Mouse (Mus musculus): Measurements from ENCODE around the gene Ppp6r2. TPM values are rescaled to one million over a fixed set of nuclear protein-coding genes. Genes with fewer than 3 reads are reported as not detected.

Ppp6r2 gene
- total and polyA plus RNA-seq, 3 experiments = 8.7 to 14.7 (median 10.3) TPM

DNA sequence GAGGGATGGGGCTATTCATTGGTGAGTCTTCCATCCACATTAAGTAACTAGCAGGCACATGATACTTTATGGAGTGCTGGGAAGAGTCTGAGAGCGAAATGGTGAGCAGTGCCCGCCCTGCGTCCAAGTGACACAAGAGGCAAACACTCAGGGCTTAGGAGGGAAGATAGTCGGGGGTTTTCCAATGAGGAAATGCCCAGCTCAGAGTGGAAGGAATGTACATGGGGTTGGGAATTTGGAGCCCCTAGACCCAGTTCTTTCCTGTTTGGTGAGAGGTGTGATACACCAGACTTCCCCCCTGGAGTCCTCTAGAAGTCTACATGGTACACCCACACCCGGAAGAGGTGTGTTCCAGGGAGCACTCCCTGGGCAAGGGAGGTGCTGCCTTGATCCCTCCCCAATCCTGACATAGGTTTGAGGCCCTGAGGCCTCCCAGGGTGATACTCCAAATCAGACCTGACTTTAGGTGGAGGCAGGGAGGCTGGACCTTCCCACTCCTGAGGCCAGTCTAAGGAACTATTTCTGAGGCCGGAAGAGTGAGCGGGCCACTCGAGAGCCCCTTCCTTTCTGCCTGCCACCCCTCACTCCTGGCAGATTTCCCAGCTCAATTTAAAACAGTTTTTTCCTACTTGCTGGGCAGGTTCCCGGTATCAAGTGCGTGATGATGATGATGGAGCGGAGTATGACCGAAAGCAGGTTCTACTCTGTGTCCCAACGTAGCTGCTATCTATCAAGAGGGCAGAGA, 35.8 kb upstream of the Ppp6r2 start:
- Histone ChIP-seq H3K27ac (ENCODE audit: insufficient read depth, low read depth) (no peak overlapping the region), H3K27me3 (replicated peaks) (peaks cover 1% of the 10 kb centered on the region), H3K36me3 (replicated peaks in 1 of 2; ENCODE audit: control insufficient read depth in 1 of 2, insufficient read depth in 1 of 2, low read length in 1 of 2) (peaks cover 0 to 5% of the 10 kb centered on the region in 2 experiments), H3K79me2 (replicated peaks; ENCODE audit: control insufficient read depth, extremely low read depth, insufficient read depth, poor library complexity, severe bottlenecking) (0 out of 2 replicates have a peak, but pooled peaks cover 3% of the 10 kb centered on the region), H3K4me3 (replicated peaks in 1 of 3; ENCODE audit: low read depth in 2 of 3, low read length in 2 of 3, poor library complexity in 1 of 3) (no peak overlapping the region), H3K9ac (ENCODE audit: insufficient read depth, low read depth) (no peak overlapping the region), H3K9me3 (replicated peaks; ENCODE audit: low read length) (peaks cover 4% of the 10 kb centered on the region), H3K4me1 (ENCODE audit: control insufficient read depth in 1 of 2, insufficient read depth in 2 of 2) (peaks cover 29 to 72% of the 10 kb centered on the region in 2 experiments), H3K4me2 (ENCODE audit: insufficient read depth, low read depth, poor library complexity, severe bottlenecking) (no peak overlapping the region)
- no peak for TF ChIP-seq ZC3H11A (IDR thresholded peaks at IDR 0.05; ENCODE audit: low read depth, low read length)
- TF ChIP-seq HCFC1 (IDR thresholded peaks at IDR 0.05; ENCODE audit: low read depth, low read length) = no peak
- no peak for TF ChIP-seq USF2 (conservative IDR thresholded peaks at IDR 0.05; ENCODE audit: low read depth, low read length)
- TF ChIP-seq GABPA (IDR thresholded peaks at IDR 0.05; ENCODE audit: insufficient replicate concordance, low read depth, low read length) = no peak
- no peak for TF ChIP-seq POLR2A (IDR thresholded peaks at IDR 0.05; ENCODE audit: low read depth, low read length)
- no peak for TF ChIP-seq CHD1 (IDR thresholded peaks at IDR 0.05; ENCODE audit: low read depth, low read length)
- no peak for TF ChIP-seq MXI1 (IDR thresholded peaks at IDR 0.05; ENCODE audit: low read depth, low read length)
- TF ChIP-seq POLR2AphosphoS2 (IDR thresholded peaks at IDR 0.05; ENCODE audit: low read depth, low read length) = no peak
- no peak for TF ChIP-seq PAX5 (IDR thresholded peaks at IDR 0.05; ENCODE audit: low read length)
- TF ChIP-seq TBP (conservative IDR thresholded peaks at IDR 0.05; ENCODE audit: low read depth, low read length) = no peak
- TF ChIP-seq ZNF384 (IDR thresholded peaks at IDR 0.05; ENCODE audit: low read depth, low read length) = no peak
- no peak for TF ChIP-seq MAX (IDR thresholded peaks at IDR 0.05; ENCODE audit: low read length)
- TF ChIP-seq ZMIZ1 (IDR thresholded peaks at IDR 0.05; ENCODE audit: low read depth, low read length) = no peak
- TF ChIP-seq JUN (IDR thresholded peaks at IDR 0.05; ENCODE audit: insufficient read depth, low read depth, low read length) = no peak
- TF ChIP-seq CHD2 (IDR thresholded peaks at IDR 0.05; ENCODE audit: low read length) = no peak
- no peak for TF ChIP-seq E2F4 (IDR thresholded peaks at IDR 0.05; ENCODE audit: insufficient replicate concordance, low read depth, low read length)
- no peak for TF ChIP-seq MAFK (IDR thresholded peaks at IDR 0.05; ENCODE audit: insufficient replicate concordance, low read length)
- TF ChIP-seq IRF4 (IDR thresholded peaks at IDR 0.05; ENCODE audit: low read depth, low read length) = no peak
- no peak for TF ChIP-seq USF1 (IDR thresholded peaks at IDR 0.05; ENCODE audit: low read depth, low read length)
- no peak for TF ChIP-seq NRF1 (IDR thresholded peaks at IDR 0.05; ENCODE audit: low read depth, low read length)
- no peak for DNase-seq (ENCODE audit: extremely low read depth)
- dilution Hi-C loops (cut with MboI; ENCODE audit: extremely low pct_ligation_motif_present, extremely low pct_unique_long_range_greater_than_20kb, low sequenced_read_pairs) (no loop called here), in situ Hi-C loops (cut with MboI; ENCODE audit: low pct_ligation_motif_present, low pct_unique_long_range_greater_than_20kb, low sequenced_read_pairs) (no loop called here)

DNA sequence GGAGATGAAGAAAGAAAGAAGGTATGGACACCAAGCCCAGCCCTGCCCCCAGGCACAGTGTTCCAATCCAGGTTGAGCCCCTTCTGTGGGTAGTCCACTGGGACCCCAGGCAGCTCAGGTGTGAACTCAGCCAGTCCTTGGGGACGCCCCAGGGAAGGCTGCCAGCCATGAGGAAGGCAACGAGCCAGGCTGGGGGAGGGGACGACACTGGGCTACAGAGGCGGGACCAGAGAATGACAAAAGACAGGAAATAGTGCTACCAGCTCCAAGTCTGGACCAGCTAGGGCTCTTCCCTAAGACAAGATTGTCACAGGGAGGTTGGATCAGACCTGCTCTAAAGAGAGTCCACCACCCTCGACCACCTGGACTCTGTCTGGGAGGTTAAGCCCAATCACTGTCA, 34.2 kb upstream of the Ppp6r2 start:
- H3K79me2 ChIP-seq (replicated peaks; ENCODE audit: control insufficient read depth, extremely low read depth, insufficient read depth, poor library complexity, severe bottlenecking) = 0 out of 2 replicates have a peak, but pooled peaks cover 3% of the 10 kb centered on the region
- peak overlapping the region; percentile 36; the same call in 1 of the 2 replicates for H3K27ac ChIP-seq (ENCODE audit: insufficient read depth, low read depth)
- peak; percentile 68 for DNase-seq (ENCODE audit: extremely low read depth)
- dilution Hi-C loops (cut with MboI; ENCODE audit: extremely low pct_ligation_motif_present, extremely low pct_unique_long_range_greater_than_20kb, low sequenced_read_pairs) (no loop called here), in situ Hi-C loops (cut with MboI; ENCODE audit: low pct_ligation_motif_present, low pct_unique_long_range_greater_than_20kb, low sequenced_read_pairs) (no loop called here)
- peak overlapping the region; percentile 92 for H3K4me2 ChIP-seq (ENCODE audit: insufficient read depth, low read depth, poor library complexity, severe bottlenecking)
- peaks cover 1% of the 10 kb centered on the region for H3K27me3 ChIP-seq (replicated peaks)
- peaks cover 0 to 10% of the 10 kb centered on the region in 2 experiments for H3K36me3 ChIP-seq (replicated peaks in 1 of 2; ENCODE audit: control insufficient read depth in 1 of 2, insufficient read depth in 1 of 2, low read length in 1 of 2)
- H3K9ac ChIP-seq (ENCODE audit: insufficient read depth, low read depth) = peak overlapping the region; percentile 11; the same call in 1 of the 2 replicates
- peaks cover 8% of the 10 kb centered on the region for H3K9me3 ChIP-seq (replicated peaks; ENCODE audit: low read length)
- H3K4me1 ChIP-seq (ENCODE audit: control insufficient read depth in 1 of 2, insufficient read depth in 2 of 2) = peaks cover 26 to 65% of the 10 kb centered on the region in 2 experiments
- no peak overlapping the region for H3K4me3 ChIP-seq (replicated peaks in 1 of 3; ENCODE audit: low read depth in 2 of 3, low read length in 2 of 3, poor library complexity in 1 of 3)
- TF ChIP-seq TCF12 (IDR thresholded peaks at IDR 0.05; ENCODE audit: low read depth, low read length) (no peak; the same call in 1 of the 2 replicates), IRF4 (IDR thresholded peaks at IDR 0.05; ENCODE audit: low read depth, low read length) (no peak), ELF1 (IDR thresholded peaks at IDR 0.05; ENCODE audit: low read depth, low read length) (peak; percentile 50; the same call in 1 of the 2 replicates), ZMIZ1 (IDR thresholded peaks at IDR 0.05; ENCODE audit: low read depth, low read length) (no peak), PAX5 (IDR thresholded peaks at IDR 0.05; ENCODE audit: low read length) (no peak), JUND (conservative IDR thresholded peaks at IDR 0.05; ENCODE audit: low read depth, low read length) (no peak), POLR2AphosphoS2 (IDR thresholded peaks at IDR 0.05; ENCODE audit: low read depth, low read length) (no peak), KAT2A (IDR thresholded peaks at IDR 0.05; ENCODE audit: insufficient replicate concordance, low read length) (0 out of 2 replicates have a peak, but pooled peaks have one; percentile 29), USF2 (conservative IDR thresholded peaks at IDR 0.05; ENCODE audit: low read depth, low read length) (no peak), EP300 (IDR thresholded peaks at IDR 0.05; ENCODE audit: low read length) (peak; percentile 39; the same call in 1 of the 2 replicates), SIN3A (IDR thresholded peaks at IDR 0.05; ENCODE audit: low read length) (peak; percentile 63), CHD2 (IDR thresholded peaks at IDR 0.05; ENCODE audit: low read length) (peak; percentile 79), E2F4 (IDR thresholded peaks at IDR 0.05; ENCODE audit: insufficient replicate concordance, low read depth, low read length) (no peak), CTCF (conservative IDR thresholded peaks at IDR 0.05 in 1 of 2, IDR thresholded peaks at IDR 0.05 in 1 of 2; ENCODE audit: low read depth in 2 of 2, low read length in 2 of 2) (no peak), ZKSCAN1 (IDR thresholded peaks at IDR 0.05; ENCODE audit: borderline replicate concordance, low read depth, low read length) (no peak), GABPA (IDR thresholded peaks at IDR 0.05; ENCODE audit: insufficient replicate concordance, low read depth, low read length) (no peak), ZC3H11A (IDR thresholded peaks at IDR 0.05; ENCODE audit: low read depth, low read length) (no peak), ZNF384 (IDR thresholded peaks at IDR 0.05; ENCODE audit: low read depth, low read length) (no peak), POLR2A (IDR thresholded peaks at IDR 0.05; ENCODE audit: low read depth, low read length) (no peak), RAD21 (IDR thresholded peaks at IDR 0.05; ENCODE audit: low read depth, low read length) (no peak; the same call in 1 of the 2 replicates), MAFK (IDR thresholded peaks at IDR 0.05; ENCODE audit: insufficient replicate concordance, low read length) (no peak), MAX (IDR thresholded peaks at IDR 0.05; ENCODE audit: low read length) (peak; percentile 59)
